Mouse (Mus musculus) heart, adult 10 weeks (tissue): ENCODE measurements around the gene G6pc3. TPM values are rescaled to one million over a fixed set of nuclear protein-coding genes. Genes with fewer than 3 reads are reported as not detected.

Experiments used
- polyA plus RNA-seq: library from polyadenylated mRNA; stranded (reverse); fragments of 350-450 nt; fragmentation: Illumina TruSeq; extraction: RNeasy Lipid Tissue Mini Kit (QIAGEN cat#74804); gene quantifications from one replicate; pipeline ENCODE4 v1.2.3, GENCODE M21; 2014; ENCODE audit warnings: low read depth, low replicate concordance

G6pc3 gene
- polyA plus RNA-seq, result 42.9 TPM

DNA sequence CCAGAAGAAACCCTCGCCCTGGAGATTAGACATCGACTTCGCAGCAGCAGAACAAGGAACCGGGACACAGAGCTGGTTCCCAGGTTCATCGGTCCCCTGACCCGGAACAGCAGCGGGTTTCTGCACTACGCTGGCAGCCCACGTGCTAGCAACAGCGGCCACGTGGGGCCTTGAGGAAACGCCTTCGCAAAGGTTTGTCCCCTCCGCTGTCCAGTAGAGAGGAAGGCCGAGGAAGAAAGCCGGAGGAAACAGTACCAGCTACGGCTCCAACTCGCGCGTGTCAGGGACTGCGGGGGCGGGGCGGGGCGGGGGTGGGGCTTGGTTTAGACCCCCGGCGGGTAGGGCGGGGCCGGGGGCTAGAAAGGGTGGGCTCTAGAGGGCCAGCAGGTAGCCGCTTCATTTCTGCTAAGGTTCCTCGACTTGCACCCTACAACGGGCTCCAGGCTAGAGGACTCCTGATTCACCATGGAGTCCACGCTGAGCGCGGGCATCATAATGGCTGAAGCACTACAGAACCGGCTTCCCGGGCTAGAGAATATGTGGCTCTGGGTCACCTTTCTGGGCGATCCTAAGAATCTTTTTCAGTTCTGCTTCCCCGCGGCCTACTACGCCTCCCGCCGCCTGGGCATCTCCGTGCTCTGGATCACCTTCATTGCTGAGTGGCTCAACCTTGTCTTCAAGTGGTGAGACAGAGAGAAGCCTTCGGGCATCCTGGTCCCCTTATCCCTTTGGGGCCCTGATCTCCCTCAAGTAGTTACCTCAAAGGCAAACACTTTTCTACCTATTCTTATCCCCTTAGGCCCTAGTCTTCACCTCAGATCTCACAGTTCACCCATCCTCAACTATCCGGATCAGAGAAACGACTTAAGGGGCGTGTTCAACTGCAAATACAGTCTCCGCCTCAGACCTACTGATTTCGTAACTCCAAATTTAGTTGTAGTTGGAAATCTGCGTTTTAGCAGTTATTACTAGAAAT, at the start of gene G6pc3:
G6pc3 (plus strand) TSS at position 160 of the 976 bp plus-strand sequence.

GRCm38 (mm10) chr11:102145471-102146001, 43.9 kb upstream of the G6pc3 start, which contains the start of gene Nags:
Nags (plus strand) TSS chr11:102145513.

DNA sequence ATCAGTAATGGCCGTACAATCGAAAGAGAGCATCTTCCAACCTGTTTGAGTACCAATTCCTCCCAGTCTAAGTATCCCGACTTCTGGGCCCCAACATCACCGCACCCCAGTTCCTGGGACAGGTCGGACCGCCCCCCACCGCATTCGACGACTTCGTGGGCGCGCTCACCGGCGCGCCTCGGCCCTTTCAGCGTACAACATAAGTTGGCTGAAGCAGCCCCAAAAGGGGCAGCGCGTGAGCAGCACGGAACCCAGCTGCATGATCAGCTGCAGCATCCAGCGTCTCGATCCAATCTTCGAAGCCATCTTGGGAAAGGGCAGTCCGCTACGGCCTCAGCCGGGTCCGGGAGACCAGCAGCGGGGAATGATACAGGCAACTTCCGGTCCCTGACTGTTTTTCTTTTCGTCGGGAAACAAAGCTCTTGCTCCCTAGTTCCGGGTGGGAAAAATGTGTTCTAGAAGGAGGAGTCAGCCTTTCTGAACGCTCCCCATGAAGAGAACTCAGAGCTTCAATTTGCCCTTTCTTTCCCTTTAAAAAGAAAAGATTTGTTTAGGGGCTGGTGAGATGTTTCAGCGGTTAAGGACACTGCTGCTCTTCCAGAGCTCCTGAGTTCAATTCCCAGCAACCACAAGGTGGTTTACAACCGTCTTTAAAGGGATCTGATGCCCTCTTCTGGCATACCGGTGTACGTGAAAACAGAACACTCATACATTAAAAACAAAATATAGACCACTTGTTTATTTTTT, 33.2 kb upstream of the G6pc3 start, which contains the start of gene Tmem101:
Tmem101 (minus strand) TSS at position 366 of the 747 bp plus-strand sequence.

DNA sequence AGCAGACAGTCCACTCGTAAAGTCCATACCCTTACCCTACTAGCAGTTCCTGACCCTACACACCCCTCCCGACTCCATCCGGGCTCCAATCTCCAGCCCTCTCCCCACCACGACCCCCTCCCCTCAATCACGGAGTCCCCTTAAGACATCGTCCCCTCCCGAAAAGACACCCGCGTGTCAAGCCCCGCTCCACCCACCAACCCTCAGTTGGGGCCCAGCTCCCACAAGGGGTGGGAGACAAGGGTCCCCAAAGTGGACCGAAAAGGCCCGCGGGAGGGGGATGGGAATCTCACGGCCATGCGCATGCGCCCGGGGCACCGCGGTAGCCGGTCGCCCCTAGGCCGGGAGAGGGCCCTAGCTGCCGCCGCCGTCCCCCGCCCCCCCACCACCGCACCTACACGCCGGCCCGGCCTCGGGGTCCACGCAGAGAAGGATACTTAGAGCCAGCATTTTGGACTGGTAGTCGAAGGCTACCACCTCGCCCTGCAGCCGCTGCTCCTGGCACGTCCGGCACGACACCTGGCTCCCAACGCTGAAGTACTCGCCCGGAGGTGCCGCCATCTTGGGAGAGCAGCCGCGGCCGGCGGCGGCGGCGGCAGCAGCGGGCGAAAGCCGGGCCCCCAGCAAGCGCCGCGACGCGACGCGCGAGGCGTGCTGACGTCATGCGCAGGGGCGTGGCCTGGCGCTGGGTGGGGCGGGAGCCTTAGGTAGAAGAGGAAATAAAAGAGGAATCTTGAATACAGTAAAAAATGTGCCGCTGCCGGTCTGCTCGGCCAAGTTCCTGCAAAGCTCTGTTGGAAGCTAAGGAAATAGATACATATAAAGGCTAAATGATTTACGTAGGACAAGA, 4.5 kb upstream of the G6pc3 start, which contains the start of gene Lsm12:
Lsm12 (minus strand) TSS at position 651 of the 850 bp plus-strand sequence.

DNA sequence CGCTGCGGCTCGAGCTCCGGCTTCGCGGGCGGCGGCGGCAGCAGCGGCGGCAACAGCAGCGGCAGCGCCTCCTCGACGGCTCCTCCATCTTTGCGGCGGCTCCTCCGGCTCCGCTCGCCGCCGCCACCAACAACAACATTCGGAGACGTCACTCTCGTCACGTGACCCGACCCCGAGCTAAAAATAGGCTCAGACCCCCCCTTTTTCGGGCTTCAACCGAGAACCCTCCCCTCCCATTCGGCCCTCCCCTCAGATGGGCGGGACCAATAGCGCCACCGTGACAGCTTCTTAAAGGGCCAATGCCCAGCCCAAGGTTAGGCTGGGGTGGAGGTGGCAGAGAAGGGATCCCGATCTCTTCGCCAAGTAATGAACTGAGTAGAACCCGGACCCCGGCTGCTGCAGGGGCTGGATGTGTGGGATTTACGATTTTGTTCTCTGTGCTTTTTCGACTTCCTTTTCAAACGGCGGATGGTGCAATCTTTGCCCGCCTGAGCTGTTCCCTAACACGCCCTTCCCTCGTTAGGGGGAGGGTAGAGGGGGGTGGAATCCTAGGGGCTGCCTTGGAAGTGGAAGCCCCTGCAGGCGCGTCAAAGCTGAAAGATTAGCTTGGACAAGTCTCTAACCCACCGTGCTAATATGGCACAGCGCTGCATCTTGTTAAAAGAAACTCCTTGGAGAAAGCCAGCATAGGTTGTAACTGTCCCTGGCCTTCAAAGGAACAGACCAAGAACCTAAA, 40.8 kb downstream of the G6pc3 start, which contains the start of gene Hdac5:
Hdac5 (minus strand) TSS at position 161 of the 736 bp plus-strand sequence.

Other genes with a start within 250 kb of the G6pc3 start
- 7.0 TPM for gene Sost, start 222.6 kb upstream of the G6pc3 start, polyA plus RNA-seq
- not detected for gene Cfap97d1, start 205.3 kb upstream of the G6pc3 start, polyA plus RNA-seq
- 71.2 TPM for gene Dusp3, start 202.6 kb upstream of the G6pc3 start, polyA plus RNA-seq
- 3.4 TPM for gene Mpp3, start 161.2 kb upstream of the G6pc3 start, polyA plus RNA-seq
- gene Cd300lg, start 148.1 kb upstream of the G6pc3 start, polyA plus RNA-seq, result 86.6 TPM
- 3.6 TPM for gene Mpp2, start 101.1 kb upstream of the G6pc3 start, polyA plus RNA-seq
- gene Ppy, start 88.3 kb upstream of the G6pc3 start, polyA plus RNA-seq, result not detected
- not detected for gene Pyy, start 81.8 kb upstream of the G6pc3 start, polyA plus RNA-seq
- gene Nags, start 44.1 kb upstream of the G6pc3 start, polyA plus RNA-seq, result not detected
- 13.3 TPM for gene Tmem101, start 33.2 kb upstream of the G6pc3 start, polyA plus RNA-seq
- 22.0 TPM for gene Lsm12, start 4.3 kb upstream of the G6pc3 start, polyA plus RNA-seq
- 100 TPM for gene Hdac5, start 40.5 kb downstream of the G6pc3 start, polyA plus RNA-seq
- 0.45 TPM for gene BC030867, start 59.3 kb downstream of the G6pc3 start, polyA plus RNA-seq
- gene Asb16, start 79.1 kb downstream of the G6pc3 start, polyA plus RNA-seq, result 0.86 TPM
- gene Tmub2, start 95.3 kb downstream of the G6pc3 start, polyA plus RNA-seq, result 33.1 TPM
- gene Atxn7l3, start 107.0 kb downstream of the G6pc3 start, polyA plus RNA-seq, result 19.8 TPM
- 59.2 TPM for gene Ubtf, start 130.1 kb downstream of the G6pc3 start, polyA plus RNA-seq
- gene Slc4a1, start 176.6 kb downstream of the G6pc3 start, polyA plus RNA-seq, result 0.16 TPM
- gene Rundc3a, start 203.8 kb downstream of the G6pc3 start, polyA plus RNA-seq, result not detected
- 144 TPM for gene Slc25a39, start 218.3 kb downstream of the G6pc3 start, polyA plus RNA-seq
- gene Grn, start 240.7 kb downstream of the G6pc3 start, polyA plus RNA-seq, result 86.1 TPM